Mouse (Mus musculus) left cerebral cortex, adult 9 months (tissue): Measurements from ENCODE around the gene Gp9.
"Not testable (repeated sequence)": the region's sequence is repeated elsewhere in the genome, so short reads cannot be mapped to it uniquely, and the experiment has no call there.

Experiments
- DNase-seq, 2 experiments: peaks; one replicate each; pipeline ENCODE4 v3.0.0; 2022; ENCODE audit warnings: low spot score in 2 of 2

The Gp9 gene

DNA sequence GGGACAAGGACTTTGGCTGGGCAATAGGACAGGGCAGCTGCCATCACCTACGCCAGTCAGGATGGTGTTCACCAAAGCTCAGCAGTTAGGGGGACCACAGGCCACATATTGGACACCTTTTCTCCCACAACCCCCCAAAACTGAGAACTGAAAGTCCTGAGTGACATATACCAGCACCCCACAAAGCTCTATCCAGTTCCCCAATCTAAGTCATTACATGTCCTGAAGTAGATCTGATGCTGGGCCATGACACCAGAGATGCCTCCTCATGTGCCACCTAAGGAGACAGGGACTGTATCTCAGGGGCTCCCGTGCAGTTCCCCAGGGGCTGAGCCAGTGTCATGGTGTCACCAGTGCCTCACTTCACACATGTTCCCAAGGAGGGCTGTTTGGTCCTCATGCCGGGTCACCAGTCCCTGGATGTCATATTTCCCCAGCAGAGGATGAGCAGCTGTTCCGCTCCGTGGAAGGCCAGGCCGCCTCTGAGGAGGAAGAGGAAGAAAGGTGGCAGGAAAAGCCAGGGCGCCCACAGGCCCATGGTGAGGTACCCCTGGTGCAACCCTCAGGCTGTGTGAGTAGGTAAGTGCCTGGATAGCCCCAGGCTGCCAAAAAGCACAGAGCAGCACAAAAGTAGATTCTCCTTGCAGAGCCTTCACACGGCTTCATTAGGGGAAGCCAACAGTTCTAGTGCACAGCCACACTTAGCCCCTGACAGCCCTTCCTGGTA, 27.5 kb upstream of the Gp9 start:
- DNase-seq: no peak

DNA sequence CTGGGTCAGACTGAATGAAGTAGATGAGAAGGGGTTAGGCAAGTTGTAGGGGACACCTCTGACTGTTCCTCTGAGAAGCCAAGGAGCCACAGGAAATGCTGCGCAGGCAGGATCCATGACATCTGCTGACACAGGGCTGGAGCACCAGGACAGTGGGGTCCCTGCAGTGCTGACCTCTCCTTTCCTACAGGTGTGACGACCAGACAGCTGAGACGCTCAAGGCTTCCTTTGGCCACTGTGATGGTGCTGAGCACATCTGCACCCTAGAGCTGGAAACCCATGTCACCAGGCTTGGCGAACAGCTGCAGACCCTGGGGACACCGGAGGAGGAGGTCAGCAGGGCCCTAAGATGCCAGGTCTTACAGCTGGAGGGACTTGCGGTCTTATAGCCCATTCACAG, 26.3 kb upstream of the Gp9 start:
- DNase-seq: no peak

DNA sequence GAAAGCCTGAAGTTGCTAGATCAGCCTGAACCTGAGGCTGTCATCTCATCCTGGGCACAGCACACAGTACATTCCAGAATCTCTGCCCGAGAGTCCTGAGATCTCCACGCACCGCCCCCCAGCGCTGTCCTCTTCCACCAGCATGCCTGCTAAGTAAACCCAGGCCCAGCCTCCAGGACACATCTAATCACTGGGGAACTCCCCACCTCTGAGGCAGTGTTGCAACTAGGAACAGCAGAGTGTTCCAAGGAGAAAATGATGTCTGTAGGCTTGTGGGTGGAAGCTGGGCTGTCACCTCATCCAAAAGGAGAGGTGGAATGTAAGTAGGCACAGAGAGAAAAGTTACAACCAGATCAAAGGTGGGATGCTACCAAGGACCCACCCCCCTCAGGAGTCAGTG, 22.7 kb upstream of the Gp9 start:
- DNase-seq: no peak

DNA sequence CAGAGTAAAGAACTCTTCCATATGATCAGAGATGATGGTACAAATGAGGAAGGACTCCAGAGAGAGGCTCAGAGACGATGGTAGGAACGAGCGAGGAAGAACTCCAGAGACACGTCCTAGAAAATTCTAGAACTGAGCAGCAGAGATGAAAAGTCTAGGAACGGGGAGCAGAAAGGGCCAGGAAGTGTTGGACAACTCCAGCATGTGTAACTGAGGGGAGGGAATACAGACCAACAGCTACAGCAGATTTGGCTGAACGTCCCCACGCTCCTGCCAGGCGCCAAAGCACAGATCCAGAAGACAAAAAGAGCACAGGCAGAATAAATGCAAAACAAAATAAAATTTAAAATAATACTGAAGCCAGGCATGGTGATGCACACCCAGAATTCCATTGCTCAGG, 21.0 kb upstream of the Gp9 start:
- no peak for DNase-seq

DNA sequence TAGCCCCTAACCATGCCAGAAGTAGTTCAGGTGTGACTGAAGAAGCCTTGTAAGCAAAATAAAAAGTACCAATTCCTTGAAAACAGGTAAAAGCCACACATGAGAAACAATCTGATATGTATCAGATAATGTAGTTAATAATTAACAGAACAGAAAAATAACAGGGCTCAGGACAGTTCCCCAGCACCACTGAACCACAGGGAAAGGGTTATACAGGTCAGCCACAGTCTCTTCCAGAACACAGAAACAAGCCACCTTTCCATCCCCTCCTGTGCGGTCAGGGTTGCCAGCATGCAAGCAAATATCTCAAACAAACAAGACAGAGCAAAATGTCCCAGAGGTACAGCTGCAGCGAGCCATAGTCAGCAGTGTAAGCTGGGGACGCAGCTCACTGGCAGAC, 18.5 kb upstream of the Gp9 start:
- DNase-seq: no peak

DNA sequence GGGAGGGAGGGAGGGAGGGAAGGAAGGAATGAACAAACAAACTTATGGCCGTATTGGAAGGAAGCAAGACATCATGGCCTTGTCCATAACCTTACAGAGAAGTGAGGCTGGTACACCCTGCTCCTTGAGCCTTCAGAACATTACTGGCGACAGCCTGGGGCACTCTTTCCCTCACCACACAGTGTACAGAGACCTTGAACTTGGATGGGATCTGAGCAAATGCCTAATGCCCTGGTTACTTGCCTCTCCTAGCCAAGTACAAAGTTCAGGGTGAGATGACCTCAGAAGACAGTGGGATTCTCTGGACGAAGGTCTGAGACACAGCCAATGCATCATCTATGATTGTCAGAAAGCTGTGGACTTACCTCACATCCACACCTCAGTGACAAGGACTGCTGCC, 18.0 kb upstream of the Gp9 start:
- no peak for DNase-seq

DNA sequence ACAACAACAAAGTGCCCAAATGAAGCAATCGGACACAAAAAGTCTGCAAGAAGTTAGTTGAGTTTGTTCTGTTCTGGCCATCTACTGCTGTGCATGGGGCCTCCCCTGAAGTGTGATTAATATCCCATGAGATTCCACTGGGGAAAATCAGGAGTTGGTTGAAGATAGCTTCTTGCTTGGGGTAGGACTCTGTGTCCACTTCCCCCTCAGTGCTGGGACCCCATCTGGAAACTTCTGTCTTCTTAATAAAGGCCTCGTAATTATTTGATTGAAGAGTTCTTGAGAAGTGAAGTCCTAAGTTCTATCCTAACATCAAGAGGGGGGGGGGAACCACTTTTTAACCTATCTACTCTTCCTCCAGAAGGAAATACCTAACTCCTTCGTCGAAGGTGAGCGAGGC, 15.7 kb upstream of the Gp9 start:
- DNase-seq: no peak

DNA sequence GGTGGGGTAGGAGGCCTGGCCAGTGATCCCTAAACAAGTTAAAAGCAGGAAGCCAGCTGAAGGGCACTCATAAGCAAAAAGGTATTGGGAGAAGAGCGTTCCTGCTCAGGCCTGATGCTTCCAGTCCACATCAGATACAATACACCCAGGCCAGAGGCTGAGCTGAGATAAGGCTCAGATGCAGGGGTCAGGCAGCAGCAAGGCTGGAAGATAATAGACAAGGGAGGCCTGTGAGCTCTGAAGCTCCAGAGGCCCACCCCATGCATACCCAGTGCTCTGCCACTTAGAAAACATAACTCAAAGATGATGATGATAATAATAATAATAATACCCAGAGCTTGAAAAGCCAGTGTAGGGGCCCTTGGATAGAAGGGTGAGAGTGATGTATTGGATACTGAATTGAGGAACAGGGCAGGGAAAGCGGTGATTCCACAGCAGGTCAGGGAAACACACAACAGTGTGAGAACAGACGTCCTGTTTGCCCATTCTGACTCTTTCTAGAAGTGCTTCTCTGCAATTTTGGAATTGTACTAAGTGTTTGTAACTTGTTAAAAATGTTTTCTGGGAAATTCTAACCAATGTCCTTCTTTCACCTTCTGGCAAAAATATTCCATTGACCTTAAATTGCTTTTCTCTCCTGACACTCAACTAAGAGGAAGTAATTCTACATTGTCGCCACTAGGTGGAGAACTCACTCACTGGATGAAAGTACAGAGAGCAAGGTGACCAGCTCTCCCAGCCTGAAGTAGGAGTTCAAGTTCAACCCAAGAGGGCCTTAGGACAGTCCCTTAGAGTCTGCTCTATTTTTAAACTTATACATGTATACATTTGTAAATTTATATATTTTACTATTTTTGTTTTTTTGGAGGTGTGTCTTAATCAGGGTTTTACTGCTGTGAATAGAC, 14.2 kb upstream of the Gp9 start:
- DNase-seq: no peak

DNA sequence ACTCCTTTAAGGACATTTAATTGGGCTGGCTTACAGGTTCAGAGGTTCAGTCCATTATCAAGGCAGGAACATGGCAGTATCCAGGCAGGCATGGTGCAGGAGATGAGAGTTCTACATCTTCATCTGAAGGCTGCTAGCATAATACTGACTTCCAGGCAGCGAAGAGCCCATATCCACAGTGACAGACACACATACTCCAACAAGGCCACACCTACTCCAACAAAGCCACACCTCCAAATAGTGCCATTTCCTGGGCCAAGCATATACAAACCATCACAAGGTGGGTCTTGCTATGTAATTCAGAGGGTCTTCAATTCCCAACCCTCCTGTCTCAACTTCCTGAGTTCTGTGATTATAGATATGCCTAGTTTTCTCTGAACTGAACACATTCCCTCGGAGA, 13.6 kb upstream of the Gp9 start:
- DNase-seq: not testable (repeated sequence)

DNA sequence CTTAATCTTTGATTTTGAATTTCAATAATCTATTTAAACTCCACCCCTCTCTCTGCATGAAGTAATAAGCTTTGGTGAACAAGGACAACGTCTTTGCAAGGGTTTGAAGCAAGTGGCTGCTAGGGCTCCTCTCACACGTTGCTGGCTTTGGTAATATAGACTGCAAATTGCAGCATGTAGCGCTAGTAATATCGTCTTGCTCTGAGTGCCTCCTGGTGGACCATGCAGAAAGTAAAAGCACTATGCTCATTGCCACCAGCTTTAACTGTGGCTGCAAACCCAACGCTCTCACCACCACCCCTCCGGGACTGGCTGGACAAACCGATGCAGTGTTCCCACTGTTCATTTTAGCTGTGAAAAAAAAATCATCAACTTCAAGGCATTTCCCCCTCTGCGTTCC, 7.2 kb upstream of the Gp9 start:
- no peak for DNase-seq

DNA sequence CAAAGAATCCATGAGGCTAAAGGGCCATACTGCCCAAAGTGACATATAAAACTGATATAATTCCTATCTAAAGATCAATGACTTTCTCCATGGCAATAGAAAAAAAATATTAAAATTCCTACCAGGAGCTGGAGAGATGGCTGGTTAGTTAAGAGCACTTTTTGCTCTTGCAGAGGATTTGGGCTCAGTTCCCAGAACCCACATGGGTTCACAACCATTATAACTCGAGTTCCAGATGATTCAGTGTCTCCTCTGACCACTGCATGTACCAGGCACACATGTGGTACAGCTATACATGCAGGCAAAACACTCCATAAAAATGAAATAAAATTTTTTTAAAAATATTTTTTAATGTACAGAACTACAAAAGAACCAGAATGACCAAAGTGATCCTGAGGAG, 3.4 kb upstream of the Gp9 start:
- no peak for DNase-seq

DNA sequence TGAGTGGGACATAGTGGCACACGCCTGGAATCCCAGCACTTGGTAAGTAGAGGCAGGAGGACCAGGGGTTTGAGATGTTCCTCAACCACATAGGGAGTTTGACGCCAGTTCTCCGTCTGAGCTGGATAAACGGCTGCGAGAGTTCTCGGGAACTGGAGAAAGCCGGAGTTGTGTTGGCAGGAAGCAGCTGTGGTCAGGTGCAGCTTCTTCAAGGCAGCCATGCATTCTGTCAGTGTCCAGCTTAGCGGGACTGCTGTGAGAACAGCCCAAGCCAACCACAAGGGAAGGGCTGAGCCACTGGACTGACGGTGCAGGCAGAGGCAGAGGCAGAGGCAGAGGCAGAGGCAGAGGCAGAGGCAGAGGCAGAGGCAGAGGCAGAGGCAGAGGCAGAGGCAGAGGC, 3.0 kb upstream of the Gp9 start:
- DNase-seq: no peak

DNA sequence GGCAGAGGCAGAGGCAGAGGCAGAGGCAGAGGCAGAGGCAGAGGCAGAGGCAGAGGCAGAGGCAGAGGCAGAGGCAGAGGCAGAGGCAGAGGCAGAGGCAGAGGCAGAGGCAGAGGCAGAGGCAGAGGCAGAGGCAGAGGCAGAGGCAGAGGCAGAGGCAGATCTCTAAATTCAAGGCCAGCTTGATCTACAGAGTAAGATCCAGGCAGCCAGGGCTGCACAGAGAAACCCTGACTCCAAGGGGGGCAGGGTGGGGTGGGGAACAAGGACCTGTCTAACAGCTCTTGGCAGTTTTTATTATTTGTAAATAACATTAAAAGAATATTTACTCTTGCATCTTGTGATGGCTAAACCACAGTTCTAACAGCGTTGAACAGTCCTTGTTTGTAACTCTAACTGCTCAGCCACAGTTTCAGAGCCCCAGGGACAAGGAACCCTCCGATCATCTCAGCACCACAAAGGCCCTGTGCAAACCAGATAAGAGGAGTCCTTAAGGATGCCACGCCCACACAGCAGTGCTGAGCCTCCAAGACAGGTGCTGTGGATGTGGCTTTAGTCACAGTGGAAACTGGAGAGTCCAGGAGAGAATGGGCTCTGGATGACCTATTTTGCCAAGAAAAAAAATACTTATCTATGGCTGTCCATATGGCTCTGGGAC, 2.2 kb upstream of the Gp9 start:
- no peak for DNase-seq

DNA sequence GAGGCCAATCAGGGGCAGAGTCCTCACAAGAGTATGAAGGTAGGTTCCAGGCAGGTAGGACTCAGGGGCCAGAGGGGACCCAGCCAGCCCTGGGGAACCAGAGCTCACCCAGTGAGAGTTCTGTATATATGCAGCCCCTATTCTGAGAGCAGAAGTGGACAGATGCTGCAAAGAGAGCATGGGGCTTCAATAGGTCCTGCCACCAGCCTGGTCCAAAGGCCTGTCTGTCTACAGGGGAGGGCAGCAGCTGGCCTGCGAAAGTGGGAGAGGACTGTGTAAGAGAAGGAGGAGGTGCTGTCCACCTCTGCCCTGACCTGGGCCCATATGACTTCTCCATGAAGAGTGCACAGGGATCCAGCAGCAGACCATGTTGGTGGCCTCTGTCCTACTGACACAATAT, 1.2 kb upstream of the Gp9 start:
- no peak for DNase-seq

DNA sequence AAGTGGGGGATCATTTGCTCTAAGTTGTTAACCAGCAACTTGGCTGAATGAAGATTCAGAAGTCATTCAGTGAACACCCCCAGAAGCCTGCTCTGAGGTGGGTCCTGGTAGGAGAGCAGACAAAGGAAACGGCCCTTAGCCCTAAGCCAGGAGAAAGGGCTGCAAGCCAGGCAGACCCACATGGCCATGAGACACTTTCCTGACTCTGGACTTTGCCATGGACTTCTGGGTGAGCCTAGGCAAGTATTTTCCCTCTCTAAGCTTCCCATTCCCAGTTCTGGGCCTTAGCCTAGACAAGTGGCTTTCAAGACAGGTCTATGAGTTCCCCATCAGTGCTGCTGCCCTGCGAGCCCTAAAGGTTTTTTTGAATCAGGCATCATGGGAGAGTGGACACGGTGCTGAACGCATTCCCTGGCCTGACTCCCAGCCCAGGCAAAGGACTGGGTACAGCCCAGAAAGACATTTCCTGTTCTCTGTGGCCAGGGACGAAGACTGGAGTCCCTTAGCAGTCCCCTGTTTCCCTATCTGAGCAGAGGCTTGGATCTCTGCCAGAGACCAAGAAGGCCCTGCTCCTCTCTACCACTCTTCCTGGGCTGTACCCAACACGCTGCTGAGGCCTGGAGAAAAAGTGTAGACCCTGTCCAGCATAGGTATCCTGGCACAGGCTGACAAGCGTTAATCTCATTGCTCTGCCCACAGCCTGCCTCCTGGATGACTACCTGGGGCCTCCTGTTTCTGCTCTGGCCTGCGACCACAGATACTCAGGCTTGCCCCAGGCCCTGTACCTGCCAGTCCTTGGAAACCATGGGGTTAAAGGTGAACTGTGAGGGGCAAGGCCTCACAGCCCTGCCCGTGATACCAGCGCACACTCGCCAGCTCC, 662 bp downstream of the Gp9 start:
- no peak for DNase-seq

DNA sequence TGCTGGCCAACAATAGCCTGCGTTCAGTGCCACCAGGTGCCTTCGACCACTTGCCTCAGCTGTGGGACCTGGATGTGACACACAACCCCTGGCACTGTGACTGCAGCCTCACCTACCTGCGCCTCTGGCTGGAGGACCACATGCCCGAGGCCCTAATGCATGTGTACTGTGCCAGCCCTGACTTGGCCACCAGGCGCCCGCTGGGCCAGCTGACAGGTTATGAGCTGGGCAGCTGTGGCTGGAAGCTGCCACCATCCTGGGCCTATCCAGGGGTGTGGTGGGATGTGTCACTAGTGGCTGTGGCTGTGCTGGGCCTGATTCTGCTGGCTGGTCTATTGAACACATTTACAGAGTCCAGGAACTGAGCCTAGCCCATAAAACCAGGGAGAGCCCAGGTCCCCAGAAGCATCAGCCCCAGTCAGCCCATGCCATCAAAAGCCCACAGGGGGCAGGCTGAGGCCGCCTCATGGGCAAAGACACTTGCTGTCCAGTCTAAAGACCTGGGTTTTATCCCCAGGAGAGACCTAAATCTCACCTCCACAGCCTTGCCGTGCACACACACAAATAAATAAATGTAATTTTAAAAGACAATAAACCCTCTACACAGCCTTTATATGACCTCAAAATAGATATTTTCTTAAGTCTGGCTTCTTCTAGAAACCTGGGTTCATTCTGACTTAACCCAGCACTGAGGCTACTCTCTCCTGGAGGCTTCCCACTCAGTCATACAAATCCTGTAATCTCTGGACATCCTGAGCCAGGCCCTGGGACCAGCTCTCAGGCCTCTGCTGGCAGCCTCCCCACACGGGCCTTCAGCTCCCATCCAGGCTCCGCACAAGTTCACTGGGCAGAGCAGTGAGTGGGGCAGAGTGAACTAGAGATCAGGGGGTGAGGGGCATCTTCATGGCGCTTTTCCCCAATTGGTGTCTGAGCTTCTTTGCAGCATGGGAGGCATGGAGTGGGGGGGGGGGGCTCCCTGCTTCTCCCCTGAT, 1.6 kb downstream of the Gp9 start:
- DNase-seq: no peak

DNA sequence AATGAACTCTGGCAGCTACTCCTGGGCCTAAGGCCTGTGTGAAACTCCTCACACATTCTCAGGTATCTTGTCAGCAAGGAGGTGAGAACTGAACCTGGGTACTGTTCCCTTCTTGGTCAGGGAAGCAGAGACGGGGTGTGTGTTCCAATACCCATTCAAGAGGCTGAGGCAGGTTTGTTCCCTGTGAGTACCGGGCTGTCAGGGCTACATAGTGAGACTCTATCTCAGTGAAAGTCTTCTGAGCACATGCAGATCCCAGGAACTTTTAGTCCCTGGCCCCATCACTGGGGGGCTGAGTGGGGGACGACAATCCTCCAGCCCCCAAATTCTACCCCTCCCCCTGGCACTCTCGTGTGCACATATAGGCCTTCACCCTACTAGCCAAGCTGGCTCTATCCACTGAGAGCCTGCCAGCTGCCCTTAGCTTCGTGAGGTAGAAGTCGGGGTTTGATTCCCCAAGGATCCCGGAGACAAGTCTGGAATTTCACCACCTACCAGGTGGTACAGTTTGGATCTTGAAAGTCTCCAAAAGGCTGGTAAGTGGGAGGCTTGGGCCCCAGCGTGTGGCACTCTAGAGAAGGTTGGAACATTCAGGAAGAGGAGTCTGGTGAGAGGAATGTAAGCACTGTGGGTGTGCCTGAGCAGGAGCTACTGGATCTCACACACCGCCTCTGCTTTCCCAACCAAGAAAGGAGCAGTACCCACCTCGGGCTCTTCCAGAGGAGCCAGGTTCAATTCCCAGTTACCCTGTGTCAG, 2.9 kb downstream of the Gp9 start:
- DNase-seq: no peak

DNA sequence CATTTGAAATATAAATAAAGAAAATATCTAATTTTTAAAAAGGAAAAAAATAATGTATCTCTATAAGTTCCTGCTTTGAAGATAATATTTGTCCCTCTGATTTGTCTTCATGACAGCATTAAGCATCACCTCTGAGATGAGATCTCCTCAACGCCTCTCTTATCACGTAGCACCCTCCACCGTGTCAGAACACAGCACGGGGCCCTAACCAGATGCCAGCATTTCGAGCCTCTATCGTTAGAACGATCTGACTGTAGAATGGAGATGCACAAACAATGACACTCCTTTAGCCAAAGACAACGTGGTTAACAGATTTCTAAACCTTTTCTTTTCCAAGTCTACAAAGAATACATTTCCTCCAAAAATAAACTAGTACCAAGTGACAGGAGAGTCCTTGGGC, 6.2 kb downstream of the Gp9 start:
- DNase-seq: no peak

DNA sequence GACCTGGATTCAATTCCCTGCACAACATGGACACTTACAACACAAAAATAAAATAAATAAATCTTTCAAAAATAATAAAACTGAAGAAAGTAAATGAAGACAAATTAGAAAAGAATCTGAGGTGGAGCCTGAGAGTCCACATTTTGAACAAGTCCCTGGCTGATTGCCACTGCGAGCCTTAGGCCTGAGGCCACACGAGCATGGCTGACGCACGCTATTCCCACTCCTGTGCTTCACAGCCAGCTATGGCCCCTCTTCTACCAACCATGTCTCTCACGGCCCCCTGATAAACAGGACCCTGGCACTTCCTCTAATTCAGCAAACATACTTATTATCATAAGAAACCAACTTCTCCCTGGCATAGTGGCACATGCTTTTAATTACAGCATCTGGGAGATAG, 8.7 kb downstream of the Gp9 start:
- no peak for DNase-seq
